Mouse (Mus musculus) layer of hippocampus, adult 2 months (tissue): ENCODE results near the gene St7l. TPM values are rescaled to one million over a fixed set of nuclear protein-coding genes. Genes with fewer than 3 reads are reported as not detected.
A peak's percentile ranks its signal among the peaks of the same experiment; 100 is the strongest.

ENCODE experiments used
- DNase-seq, 2 experiments: peaks; one replicate each; pipeline ENCODE4 v3.0.0; 2022; ENCODE audit warnings: low spot score in 2 of 2
- H3K27ac ChIP-seq: fragments of 200-600 bp; 2 replicates; pipeline ENCODE4 v1.8.1; 2022
- H3K4me3 ChIP-seq: fragments of 200-600 bp; 2 replicates; pipeline ENCODE4 v1.8.1; 2022; ENCODE audit warnings: mild to moderate bottlenecking
- CTCF ChIP-seq: fragments of 200-600 bp; conservative IDR thresholded peaks from 2 replicates; pipeline ENCODE4 v1.8.1; 2022; ENCODE audit warnings: antibody characterized with exemption, mild to moderate bottlenecking, moderate library complexity
- total RNA-seq, 2 experiments: library from RNA; stranded (reverse); gene quantifications; 2 replicates each; pipeline ENCODE4 v1.2.3; 2021

The St7l gene
- total RNA-seq, 2 experiments from 2014 or later = 34.8 to 40.1 TPM

- TF ChIP-seq CTCF = no peak
- Histone ChIP-seq H3K4me3 (peak within 1 kb of the TSS; percentile 51), H3K27ac (no peak within 1 kb of the TSS)
- DNase-seq = no peak
Measured at GRCm38 (mm10) chr3:104961066-104962059, 97.6 kb downstream of the St7l start, which contains the start of gene Wnt2b. Gene Wnt2b (minus strand): TSS chr3:104961921.

- DNase-seq = no peak
- no peak for TF ChIP-seq CTCF
Measured at GRCm38 (mm10) chr3:104962141-104962611, 98.4 kb downstream of the St7l start.

GRCm38 (mm10) chr3:104962866-104963265 lies 99.1 kb downstream of the St7l start:
- Histone ChIP-seq H3K27ac (no peak overlapping the region), H3K4me3 (no peak overlapping the region)
- no peak for DNase-seq
- no peak for TF ChIP-seq CTCF

More at GRCm38 (mm10) chr3:104962141-104962611, 98.4 kb downstream of the St7l start:
- peak overlapping the region; percentile 51 for H3K4me3 ChIP-seq
- no peak overlapping the region for H3K27ac ChIP-seq

GRCm38 (mm10) chr3:104963331-104964276 lies 99.8 kb downstream of the St7l start:
- DNase-seq = no peak
- TF ChIP-seq CTCF = no peak
- Histone ChIP-seq H3K4me3 (no peak overlapping the region), H3K27ac (no peak overlapping the region)

GRCm38 (mm10) chr3:104965070-104965855 lies 101.5 kb downstream of the St7l start:
- no peak for DNase-seq
- TF ChIP-seq CTCF = no peak
- H3K27ac ChIP-seq = no peak overlapping the region
- no peak overlapping the region for H3K4me3 ChIP-seq

- Histone ChIP-seq H3K4me3 (no peak overlapping the region), H3K27ac (no peak overlapping the region)
- DNase-seq = no peak
- no peak for TF ChIP-seq CTCF
Measured at GRCm38 (mm10) chr3:104965991-104966554, 102.3 kb downstream of the St7l start.

- peak overlapping the region; percentile 71; the same call in 1 of the 2 replicates for H3K27ac ChIP-seq
- peak; percentile 90 for TF ChIP-seq CTCF
Measured at GRCm38 (mm10) chr3:104967548-104968300, 103.9 kb downstream of the St7l start.

More at GRCm38 (mm10) chr3:104967548-104968300, 103.9 kb downstream of the St7l start:
- DNase-seq = peak; percentile 61 to 91
- H3K4me3 ChIP-seq = peak overlapping the region; percentile 64

Other genes starting within 250 kb of the St7l start
- 10 to 100 TPM; 20.8 to 22.0 TPM for gene Slc16a1, start 225.3 kb upstream of the St7l start, total RNA-seq
- gene Ppm1j, start 82.9 kb upstream of the St7l start, total RNA-seq = under 1 TPM in 1 of 2 experiments, not detected in 1; 0.46 TPM
- gene Fam19a3, start 82.2 kb upstream of the St7l start, total RNA-seq = not detected
- 10 to 100 TPM; 22.8 to 24.9 TPM for gene Rhoc, start 75.6 kb upstream of the St7l start, total RNA-seq
- 10 to 100 TPM; 10.2 to 11.0 TPM for gene Mov10, start 45.4 kb upstream of the St7l start, total RNA-seq
- gene Capza1, start 500 bp downstream of the St7l start, total RNA-seq = 10 to 100 TPM; 34.2 to 39.5 TPM
- under 1 TPM; 0.41 to 0.47 TPM for gene Wnt2b, start 97.9 kb downstream of the St7l start, total RNA-seq
- 10 to 100 TPM; 21.1 to 25.4 TPM for gene Cttnbp2nl, start 189.1 kb downstream of the St7l start, total RNA-seq
- gene 4930564D02Rik, start 202.8 kb downstream of the St7l start, total RNA-seq = not detected